Mouse (Mus musculus): ENCODE measurements around the gene Mturn. TPM values are rescaled to one million over a fixed set of nuclear protein-coding genes. Genes with fewer than 3 reads are reported as not detected.

The Mturn gene
- polyA plus RNA-seq, 1 experiment from 2014 or later = 81.2 TPM

- H3K9ac ChIP-seq (replicated peaks) = peak overlapping the region; percentile 39; the same call in 1 of the 2 replicates
- peaks cover 37% of the 10 kb centered on the region for H3K4me1 ChIP-seq (replicated peaks)
- H3K36me3 ChIP-seq = peaks cover 12% of the 10 kb centered on the region
- peaks cover 18% of the 10 kb centered on the region for H3K27me3 ChIP-seq
- 3% methylated on average over 19 of the region's 19 CpGs for WGBS
- H3K27ac ChIP-seq = no peak overlapping the region
- peak overlapping the region; percentile 40 for H3K4me3 ChIP-seq (replicated peaks)
- peak overlapping the region; percentile 73 for H3K4me2 ChIP-seq (replicated peaks)
- H3K9me3 ChIP-seq = no peaks in the 10 kb centered on the region
- ATAC-seq = peak; percentile 81
Observed at GRCm38 (mm10) chr6:54699477-54700056, 18.1 kb downstream of the Mturn start.

GRCm38 (mm10) chr6:54700516-54700915 lies 19.1 kb downstream of the Mturn start:
- ATAC-seq = no peak
- Histone ChIP-seq H3K36me3 (peaks cover 11% of the 10 kb centered on the region), H3K27me3 (peaks cover 18% of the 10 kb centered on the region), H3K4me2 (replicated peaks) (no peak overlapping the region), H3K27ac (no peak overlapping the region), H3K9ac (replicated peaks) (no peak overlapping the region), H3K4me3 (replicated peaks) (no peak overlapping the region), H3K9me3 (no peaks in the 10 kb centered on the region), H3K4me1 (replicated peaks) (peaks cover 45% of the 10 kb centered on the region)
- WGBS = 94% methylated on average over 2 of the region's 2 CpGs

DNA sequence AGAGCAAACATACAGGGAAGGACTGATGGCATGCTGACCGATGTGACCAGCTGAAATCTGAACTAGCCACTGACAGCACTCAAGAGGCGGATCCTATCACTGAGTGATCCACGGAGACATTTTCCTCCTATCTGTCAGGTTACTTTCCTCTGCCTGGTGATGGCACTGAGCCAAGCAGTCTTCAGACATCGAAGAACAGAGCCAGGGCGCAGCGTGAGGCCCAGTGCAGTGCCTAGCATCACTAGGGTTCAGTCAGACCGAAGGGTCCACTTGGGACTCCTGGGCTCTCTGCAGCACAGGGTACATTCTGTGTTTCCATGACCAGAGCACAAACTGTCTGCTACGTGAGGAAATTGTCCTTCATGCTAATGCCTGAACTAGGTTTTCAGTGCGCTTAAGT lies 20.5 kb downstream of the Mturn start:
- Histone ChIP-seq H3K27me3 (peaks cover 18% of the 10 kb centered on the region), H3K4me3 (replicated peaks) (no peak overlapping the region), H3K4me1 (replicated peaks) (peaks cover 48% of the 10 kb centered on the region), H3K36me3 (peaks cover 5% of the 10 kb centered on the region; the same call in 1 of the 2 replicates), H3K4me2 (replicated peaks) (no peak overlapping the region), H3K9me3 (no peaks in the 10 kb centered on the region), H3K9ac (replicated peaks) (no peak overlapping the region), H3K27ac (no peak overlapping the region)
- no peak for ATAC-seq
- WGBS = 74% methylated on average over 9 of the region's 9 CpGs

GRCm38 (mm10) chr6:54703633-54704538 lies 22.5 kb downstream of the Mturn start:
- Histone ChIP-seq H3K36me3 (no peaks in the 10 kb centered on the region), H3K4me3 (replicated peaks) (no peak overlapping the region), H3K27me3 (peaks cover 14% of the 10 kb centered on the region), H3K27ac (peak overlapping the region; percentile 59), H3K4me1 (replicated peaks) (peaks cover 44% of the 10 kb centered on the region), H3K9me3 (no peaks in the 10 kb centered on the region), H3K4me2 (replicated peaks) (peak overlapping the region; percentile 17; the same call in 1 of the 2 replicates), H3K9ac (replicated peaks) (peak overlapping the region; percentile 43)
- ATAC-seq = no peak
- 16% methylated on average over 14 of the region's 14 CpGs for WGBS

DNA sequence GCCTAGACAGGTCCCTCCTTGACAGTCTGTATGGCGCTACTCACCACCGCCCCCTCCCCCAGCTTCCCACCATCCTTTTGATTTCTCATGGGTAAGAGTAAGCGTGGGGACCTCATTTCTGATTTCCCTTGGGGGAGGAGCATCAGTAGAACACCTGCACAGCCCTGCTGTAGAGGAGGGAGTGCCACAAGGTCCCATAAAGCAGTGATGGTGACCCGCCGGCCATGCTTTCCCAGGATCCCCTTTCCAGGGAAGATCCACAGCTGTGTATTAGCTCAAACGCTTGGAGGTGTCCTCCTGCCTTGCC lies 23.1 kb downstream of the Mturn start:
- H3K9me3 ChIP-seq = no peaks in the 10 kb centered on the region
- H3K36me3 ChIP-seq = no peaks in the 10 kb centered on the region
- peak overlapping the region; percentile 59; the same call in 1 of the 2 replicates for H3K27ac ChIP-seq
- no peak overlapping the region for H3K4me2 ChIP-seq (replicated peaks)
- ATAC-seq = peak; percentile 38
- peaks cover 39% of the 10 kb centered on the region for H3K4me1 ChIP-seq (replicated peaks)
- no peak overlapping the region for H3K4me3 ChIP-seq (replicated peaks)
- H3K27me3 ChIP-seq = peaks cover 14% of the 10 kb centered on the region
- 25% methylated on average over 6 of the region's 6 CpGs for WGBS
- no peak overlapping the region for H3K9ac ChIP-seq (replicated peaks)

DNA sequence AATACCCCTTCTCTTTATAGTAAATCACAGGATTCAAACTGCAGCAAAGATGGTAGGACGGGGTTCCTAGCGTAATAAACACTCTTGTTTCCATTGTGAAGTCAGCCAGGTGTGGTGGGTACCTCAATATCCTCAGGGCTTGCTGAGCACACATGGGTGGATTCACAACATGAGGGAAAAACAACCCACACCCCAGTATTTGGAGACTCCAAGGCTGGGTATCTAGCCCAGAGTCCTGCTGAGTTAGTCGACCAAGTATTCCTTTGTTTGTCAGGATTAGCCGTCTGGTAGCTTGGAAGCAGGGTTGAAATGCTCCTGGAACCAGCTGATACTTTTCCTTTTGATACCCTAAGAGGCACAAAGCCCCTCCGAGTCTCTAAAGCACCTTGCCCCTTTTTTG lies 23.4 kb downstream of the Mturn start:
- no peak overlapping the region for H3K9ac ChIP-seq (replicated peaks)
- 17% methylated on average over 5 of the region's 5 CpGs for WGBS
- H3K27me3 ChIP-seq = peaks cover 14% of the 10 kb centered on the region
- peak overlapping the region; percentile 59; the same call in 1 of the 2 replicates for H3K27ac ChIP-seq
- no peaks in the 10 kb centered on the region for H3K9me3 ChIP-seq
- H3K4me3 ChIP-seq (replicated peaks) = no peak overlapping the region
- H3K4me2 ChIP-seq (replicated peaks) = no peak overlapping the region
- H3K4me1 ChIP-seq (replicated peaks) = peaks cover 37% of the 10 kb centered on the region
- H3K36me3 ChIP-seq = no peaks in the 10 kb centered on the region
- peak; percentile 16; the same call in 1 of the 2 replicates for ATAC-seq

DNA sequence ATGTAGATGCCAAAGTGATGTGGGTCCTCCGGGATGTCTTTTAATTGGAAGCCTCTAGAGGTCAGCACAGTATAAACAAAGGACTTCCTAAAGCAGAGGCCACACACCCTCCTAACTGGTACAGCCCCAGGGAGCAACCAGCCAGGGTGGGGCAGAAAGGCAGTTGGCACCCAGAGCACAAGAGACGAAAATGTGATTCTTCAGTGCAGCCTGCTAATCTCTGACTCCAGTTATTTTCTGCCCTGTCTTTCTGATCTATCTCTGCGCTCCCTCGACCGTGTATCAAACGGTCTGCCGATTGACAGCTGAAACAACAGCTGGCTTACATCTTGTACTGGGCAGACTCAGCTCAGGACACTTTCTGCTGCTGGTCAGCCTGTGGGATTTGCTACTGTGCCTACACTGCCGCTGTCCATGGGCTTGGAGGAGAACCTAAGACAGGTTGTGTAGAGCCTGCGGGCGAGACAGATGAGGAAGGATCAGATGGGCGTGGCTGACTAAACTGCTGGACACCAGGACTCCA lies 24.0 kb downstream of the Mturn start:
- H3K9ac ChIP-seq (replicated peaks) = peak overlapping the region; percentile 55
- peak overlapping the region; percentile 54; the same call in 1 of the 2 replicates for H3K27ac ChIP-seq
- WGBS = 11% methylated on average over 11 of the region's 11 CpGs
- 0 out of 2 replicates have a peak, but pooled peaks cover 3% of the 10 kb centered on the region for H3K36me3 ChIP-seq
- H3K4me1 ChIP-seq (replicated peaks) = peaks cover 37% of the 10 kb centered on the region
- peak; percentile 80 for ATAC-seq
- H3K27me3 ChIP-seq = peaks cover 9% of the 10 kb centered on the region
- peak overlapping the region; percentile 8; the same call in 1 of the 2 replicates for H3K4me3 ChIP-seq (replicated peaks)
- H3K9me3 ChIP-seq = peaks cover 5% of the 10 kb centered on the region
- H3K4me2 ChIP-seq (replicated peaks) = peak overlapping the region; percentile 47

- Histone ChIP-seq H3K27me3 (0 out of 2 replicates have a peak, but pooled peaks cover 4% of the 10 kb centered on the region), H3K4me2 (replicated peaks) (no peak overlapping the region), H3K4me3 (replicated peaks) (no peak overlapping the region), H3K9me3 (peaks cover 6% of the 10 kb centered on the region), H3K27ac (no peak overlapping the region), H3K9ac (replicated peaks) (no peak overlapping the region), H3K4me1 (replicated peaks) (peaks cover 37% of the 10 kb centered on the region), H3K36me3 (0 out of 2 replicates have a peak, but pooled peaks cover 3% of the 10 kb centered on the region)
- no peak for ATAC-seq
- WGBS = 59% methylated on average over 2 of the region's 2 CpGs
Observed at GRCm38 (mm10) chr6:54706099-54706498, 24.7 kb downstream of the Mturn start.

DNA sequence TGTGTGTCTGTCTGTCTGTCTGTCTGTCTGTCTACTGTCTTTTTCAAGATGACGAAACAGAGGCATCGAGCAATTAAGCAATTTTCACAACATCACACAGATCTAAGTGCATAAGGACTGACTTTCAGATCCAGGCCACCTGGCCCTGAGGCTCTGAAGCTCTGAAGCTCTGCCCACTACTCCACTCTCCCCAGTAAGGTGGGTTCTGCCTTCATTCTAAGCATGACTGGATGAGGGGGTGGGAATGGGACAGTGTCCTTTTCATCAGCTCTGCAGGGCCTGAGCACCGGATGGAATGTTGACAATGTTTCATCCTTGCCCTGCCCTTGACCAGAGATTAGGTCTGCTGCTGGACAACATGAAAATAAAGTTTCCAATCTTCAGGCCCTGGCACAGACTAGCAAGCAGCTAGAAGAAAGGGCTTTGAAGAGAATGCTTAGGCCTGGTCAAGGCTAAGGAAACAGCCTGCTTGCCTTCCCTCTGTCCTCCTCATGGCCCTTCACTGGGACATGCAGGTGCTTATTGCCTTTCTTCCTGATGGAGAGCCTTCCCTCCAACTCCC lies 25.3 kb downstream of the Mturn start:
- H3K4me3 ChIP-seq (replicated peaks) = no peak overlapping the region
- H3K36me3 ChIP-seq = 0 out of 2 replicates have a peak, but pooled peaks cover 3% of the 10 kb centered on the region
- H3K4me1 ChIP-seq (replicated peaks) = peaks cover 37% of the 10 kb centered on the region
- no peak overlapping the region for H3K9ac ChIP-seq (replicated peaks)
- WGBS = 87% methylated on average over 3 of the region's 3 CpGs
- H3K9me3 ChIP-seq = peaks cover 6% of the 10 kb centered on the region
- ATAC-seq = no peak
- no peaks in the 10 kb centered on the region for H3K27me3 ChIP-seq
- H3K4me2 ChIP-seq (replicated peaks) = no peak overlapping the region
- no peak overlapping the region for H3K27ac ChIP-seq

- 96% methylated on average over 4 of the region's 4 CpGs for WGBS
- Histone ChIP-seq H3K9ac (replicated peaks) (no peak overlapping the region), H3K27me3 (no peaks in the 10 kb centered on the region), H3K4me3 (replicated peaks) (no peak overlapping the region), H3K9me3 (peaks cover 6% of the 10 kb centered on the region), H3K4me1 (replicated peaks) (peaks cover 20% of the 10 kb centered on the region), H3K36me3 (0 out of 2 replicates have a peak, but pooled peaks cover 3% of the 10 kb centered on the region), H3K27ac (no peak overlapping the region), H3K4me2 (replicated peaks) (no peak overlapping the region)
- no peak for ATAC-seq
Observed at GRCm38 (mm10) chr6:54708646-54709045, 27.2 kb downstream of the Mturn start.

GRCm38 (mm10) chr6:54715697-54716096 lies 34.3 kb downstream of the Mturn start:
- Histone ChIP-seq H3K36me3 (no peaks in the 10 kb centered on the region), H3K4me1 (replicated peaks) (peaks cover 14% of the 10 kb centered on the region), H3K9ac (replicated peaks) (no peak overlapping the region), H3K4me3 (replicated peaks) (no peak overlapping the region), H3K27ac (no peak overlapping the region), H3K27me3 (peaks cover 3% of the 10 kb centered on the region; the same call in 1 of the 2 replicates), H3K9me3 (no peaks in the 10 kb centered on the region), H3K4me2 (replicated peaks) (no peak overlapping the region)
- no peak for ATAC-seq
- WGBS = 69% methylated on average over 2 of the region's 2 CpGs
